Mouse (Mus musculus) kidney, adult 2 months (tissue): ENCODE results near the gene Zfp830. TPM values are rescaled to one million over a fixed set of nuclear protein-coding genes. Genes with fewer than 3 reads are reported as not detected.

Source experiments
- DNase-seq: peaks from one replicate; pipeline ENCODE4 v3.0.0; 2021
- H3K27ac ChIP-seq: fragments of 200-500 bp; 2 replicates; pipeline ENCODE4 v1.5.1; 2012; ENCODE audit warnings: low read depth, low read length, control low read depth, inconsistent platforms; ENCODE audit not compliant: insufficient read depth
- H3K27me3 ChIP-seq: fragments of 200-500 bp; replicated peaks from 2 replicates; pipeline ENCODE4 v1.6.1; 2012; ENCODE audit warnings: mild to moderate bottlenecking, moderate library complexity, low read length, inconsistent platforms; ENCODE audit not compliant: control insufficient read depth, insufficient read depth
- H3K36me3 ChIP-seq: fragments of 200-500 bp; 2 replicates; pipeline ENCODE4 v1.6.1; 2012; ENCODE audit warnings: mild to moderate bottlenecking, moderate library complexity, low read length, inconsistent platforms; ENCODE audit not compliant: control insufficient read depth, insufficient read depth
- H3K4me1 ChIP-seq: fragments of 200-500 bp; 2 replicates; pipeline ENCODE4 v1.6.1; 2011; ENCODE audit warnings: low read length; ENCODE audit not compliant: control insufficient read depth, insufficient read depth
- H3K4me3 ChIP-seq: fragments of 200-500 bp; 2 replicates; pipeline ENCODE4 v1.5.1; 2011; ENCODE audit warnings: mild to moderate bottlenecking, low read depth, low read length, control low read depth; ENCODE audit not compliant: insufficient read depth
- CTCF ChIP-seq: fragments of 200-500 bp; conservative IDR thresholded peaks from 2 replicates; pipeline ENCODE4 v1.5.1; 2011; ENCODE audit warnings: low read depth, mild to moderate bottlenecking, control low read depth, low read length, moderate library complexity, mixed read lengths; ENCODE audit not compliant: insufficient read depth, insufficient read length
- POLR2A ChIP-seq: fragments of 200-500 bp; IDR thresholded peaks from one replicate; pipeline ENCODE4 v1.6.1; 2011; ENCODE audit warnings: low read depth, low read length, control low read depth
- WGBS: fragments of 180-500 bp; shearing (Covaris S2); methylation state at CpG from one replicate; pipeline ENCODE4 v1.1.7; 2018; 5-methylcytosine and 5-hydroxymethylcytosine counted together
- polyA plus RNA-seq: library from polyadenylated mRNA; depleted of rRNA; stranded (reverse); fragments of >200 nt; gene quantifications from 2 replicates; pipeline ENCODE4 v1.2.3, GENCODE M21; 2012

The Zfp830 gene
- polyA plus RNA-seq, 1 experiment = 9.4 TPM

DNA sequence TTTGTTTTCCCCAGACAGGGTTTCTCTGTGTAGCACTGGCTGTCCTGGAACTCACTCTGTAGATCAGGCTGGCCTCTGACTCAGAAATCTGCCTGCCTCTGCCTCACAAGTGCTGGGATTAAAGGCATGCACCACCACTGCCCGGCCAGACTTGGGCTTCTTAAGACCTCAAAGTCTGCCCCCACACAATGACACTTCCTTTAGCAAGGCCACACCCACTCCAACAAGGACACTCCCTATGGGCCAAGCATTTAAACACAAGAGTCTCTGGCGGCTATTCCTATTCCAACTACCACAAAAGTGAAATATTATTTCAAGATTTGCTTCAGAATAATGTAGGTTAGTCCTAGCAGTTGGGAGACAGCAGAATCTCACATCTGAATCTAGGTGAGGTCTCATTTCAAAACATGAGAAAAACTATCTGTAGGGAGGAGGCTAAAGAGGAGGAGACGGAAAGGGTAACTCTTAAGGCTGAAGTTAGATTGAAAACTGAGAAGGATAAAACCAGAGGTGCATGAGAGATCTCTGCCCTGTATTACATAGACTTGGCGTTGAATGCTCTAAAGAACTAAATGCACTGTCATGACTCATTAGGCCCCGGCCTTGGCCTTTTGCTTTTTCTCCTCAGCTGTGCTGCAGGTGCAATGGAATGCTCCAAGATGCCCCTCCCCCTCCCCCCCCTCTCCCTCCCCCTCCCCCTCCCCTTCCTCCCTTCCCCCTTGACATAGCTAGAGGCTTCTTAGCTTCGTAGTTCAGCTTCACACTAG lies 11.6 kb upstream of the Zfp830 start:
- TF ChIP-seq POLR2A (no peak), CTCF (no peak)
- DNase-seq = no peak

DNA sequence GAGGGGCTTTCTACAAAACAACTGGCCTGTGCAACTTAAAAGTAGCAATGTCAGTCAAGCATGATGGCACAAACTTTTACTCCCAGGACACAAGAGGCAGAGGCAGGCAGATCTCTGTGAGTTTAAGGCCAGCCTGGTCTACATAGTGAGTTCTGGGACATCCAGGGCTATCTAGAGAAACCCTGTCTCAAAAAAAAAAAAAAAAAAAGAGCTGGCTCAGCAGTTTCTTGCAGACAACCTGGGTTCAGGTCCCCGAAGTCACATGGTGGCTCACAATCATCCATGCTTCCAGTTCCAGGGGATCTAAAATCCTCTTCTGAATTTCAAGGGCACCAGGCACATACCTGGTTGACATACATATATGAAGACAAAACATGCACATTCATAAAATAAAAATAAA lies 8.2 kb upstream of the Zfp830 start:
- TF ChIP-seq CTCF = no peak
- no peak for TF ChIP-seq POLR2A
- Histone ChIP-seq H3K4me3 (no peak overlapping the region), H3K36me3 (no peaks in the 10 kb centered on the region), H3K27ac (no peak overlapping the region), H3K27me3 (no peaks in the 10 kb centered on the region), H3K4me1 (no peaks in the 10 kb centered on the region)
- WGBS = 86% methylated on average over 1 of the region's 1 CpGs
- no peak for DNase-seq

More for the DNA sequence above, 11.6 kb upstream of the Zfp830 start:
- Histone ChIP-seq H3K36me3 (no peaks in the 10 kb centered on the region), H3K4me3 (no peak overlapping the region), H3K27me3 (no peaks in the 10 kb centered on the region), H3K27ac (no peak overlapping the region), H3K4me1 (no peaks in the 10 kb centered on the region)
- WGBS = 51% methylated on average over 6 of the region's 6 CpGs

DNA sequence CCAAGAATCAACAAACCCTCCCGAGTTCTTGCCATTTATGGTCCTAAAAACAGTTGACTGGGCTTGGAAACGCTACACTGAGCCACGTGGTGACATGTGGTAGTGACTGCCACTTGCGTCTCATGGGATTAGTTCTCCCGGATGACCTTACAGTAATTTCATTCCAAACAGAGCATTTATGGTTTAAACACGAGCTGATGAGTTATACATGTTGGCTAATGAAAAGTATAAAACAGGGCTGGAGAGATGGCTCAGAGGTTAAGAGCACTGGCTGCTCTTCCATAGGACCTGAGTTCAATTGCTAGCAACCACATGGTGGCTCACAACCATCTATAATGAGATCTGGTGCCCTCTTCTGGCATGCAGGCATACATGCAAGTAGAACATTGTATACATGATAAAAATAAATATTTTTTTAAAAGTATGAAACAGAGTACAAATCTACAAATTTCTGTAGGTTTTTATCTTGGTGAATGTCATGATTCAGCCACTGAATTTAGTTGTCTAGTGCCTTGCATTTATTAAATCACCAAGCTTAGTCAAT lies 1.8 kb upstream of the Zfp830 start:
- peaks cover 2% of the 10 kb centered on the region; the same call in 1 of the 2 replicates for H3K36me3 ChIP-seq
- no peak for TF ChIP-seq POLR2A
- no peak; the same call in 1 of the 2 replicates for TF ChIP-seq CTCF
- no peak overlapping the region for H3K27ac ChIP-seq
- no peak for DNase-seq
- no peak overlapping the region for H3K4me3 ChIP-seq
- no peaks in the 10 kb centered on the region for H3K27me3 ChIP-seq
- WGBS = 89% methylated on average over 6 of the region's 6 CpGs
- H3K4me1 ChIP-seq = peaks cover 3% of the 10 kb centered on the region; the same call in 1 of the 2 replicates

DNA sequence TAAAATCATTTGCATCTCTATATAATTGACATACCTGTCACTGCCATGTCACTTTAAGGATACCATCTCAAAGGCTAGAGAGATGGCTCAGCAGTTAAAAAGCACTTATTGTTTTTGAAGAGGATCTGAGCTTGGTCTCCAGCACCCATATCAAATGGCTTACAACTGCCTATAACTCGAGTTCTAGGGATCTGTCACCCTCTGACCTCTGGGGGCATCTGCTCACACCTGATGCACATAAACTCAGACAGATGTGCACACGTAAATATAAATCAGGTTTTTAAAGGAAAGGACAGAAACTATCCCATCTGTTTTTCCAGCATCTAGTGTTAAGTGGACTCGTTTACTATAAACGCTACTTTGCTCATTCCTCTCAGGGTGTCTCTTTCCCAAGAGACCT lies 884 bp upstream of the Zfp830 start:
- DNase-seq = no peak
- TF ChIP-seq CTCF (no peak), POLR2A (no peak)
- Histone ChIP-seq H3K4me1 (peaks cover 3% of the 10 kb centered on the region; the same call in 1 of the 2 replicates), H3K36me3 (peaks cover 2% of the 10 kb centered on the region; the same call in 1 of the 2 replicates), H3K27ac (peak overlapping the region; percentile 77; the same call in 1 of the 2 replicates), H3K4me3 (no peak overlapping the region; the same call in 1 of the 2 replicates), H3K27me3 (no peaks in the 10 kb centered on the region)
- WGBS = 5% methylated on average over 4 of the region's 4 CpGs

DNA sequence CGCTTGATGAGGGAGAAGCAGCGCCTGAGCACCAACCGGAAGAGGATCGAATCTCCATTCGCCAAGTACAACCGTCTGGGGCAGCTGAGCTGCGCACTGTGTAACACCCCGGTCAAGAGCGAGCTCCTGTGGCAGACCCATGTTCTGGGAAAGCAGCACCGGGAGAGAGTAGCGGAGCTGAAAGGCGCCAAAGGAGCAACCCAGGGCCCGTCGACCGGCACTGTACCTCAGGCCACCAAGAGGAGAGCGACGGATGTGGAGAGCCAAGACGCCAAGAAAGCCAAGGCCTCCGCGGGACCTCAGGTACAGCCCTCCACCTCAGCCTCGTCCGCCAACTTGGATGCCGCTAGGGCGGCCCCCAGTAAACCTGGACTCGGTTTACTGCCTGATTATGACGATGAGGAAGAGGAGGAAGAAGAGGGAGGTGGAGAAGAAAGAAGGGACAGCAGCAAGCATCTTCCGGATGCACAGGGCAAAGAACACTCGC lies 336 bp downstream of the Zfp830 start:
- Histone ChIP-seq H3K4me1 (peaks cover 3% of the 10 kb centered on the region; the same call in 1 of the 2 replicates), H3K27me3 (no peaks in the 10 kb centered on the region), H3K4me3 (peak overlapping the region; percentile 69), H3K27ac (peak overlapping the region; percentile 63), H3K36me3 (peaks cover 2% of the 10 kb centered on the region; the same call in 1 of the 2 replicates)
- DNase-seq = no peak
- under 1% methylated on average over 28 of the region's 28 CpGs for WGBS
- TF ChIP-seq POLR2A (no peak), CTCF (no peak)

DNA sequence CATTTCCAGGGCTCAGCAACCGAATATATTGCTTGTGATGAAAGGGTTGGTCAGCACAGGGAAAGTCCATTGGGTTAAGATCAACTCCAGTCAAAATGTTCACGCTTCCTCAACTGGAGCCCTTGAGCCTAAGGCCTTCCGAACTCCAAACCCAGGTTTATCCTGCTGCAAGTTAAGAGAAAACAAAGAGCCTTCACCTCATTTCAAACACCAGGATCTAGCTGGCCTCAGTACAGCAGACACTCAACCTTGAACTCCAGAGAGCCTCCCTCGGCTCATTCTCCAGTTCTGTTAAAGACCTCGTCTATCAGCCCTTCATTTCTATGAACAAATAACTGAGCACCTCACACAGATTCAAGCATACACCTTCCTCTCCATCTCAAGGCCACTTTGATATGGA lies 16.0 kb downstream of the Zfp830 start:
- no peaks in the 10 kb centered on the region; the same call in 1 of the 2 replicates for H3K36me3 ChIP-seq
- no peak overlapping the region for H3K27ac ChIP-seq
- H3K4me3 ChIP-seq = peak overlapping the region; percentile 22
- 33% methylated on average over 5 of the region's 5 CpGs for WGBS
- no peak for DNase-seq
- TF ChIP-seq POLR2A = no peak
- TF ChIP-seq CTCF = no peak
- H3K4me1 ChIP-seq = peaks cover 15% of the 10 kb centered on the region
- H3K27me3 ChIP-seq = no peaks in the 10 kb centered on the region

DNA sequence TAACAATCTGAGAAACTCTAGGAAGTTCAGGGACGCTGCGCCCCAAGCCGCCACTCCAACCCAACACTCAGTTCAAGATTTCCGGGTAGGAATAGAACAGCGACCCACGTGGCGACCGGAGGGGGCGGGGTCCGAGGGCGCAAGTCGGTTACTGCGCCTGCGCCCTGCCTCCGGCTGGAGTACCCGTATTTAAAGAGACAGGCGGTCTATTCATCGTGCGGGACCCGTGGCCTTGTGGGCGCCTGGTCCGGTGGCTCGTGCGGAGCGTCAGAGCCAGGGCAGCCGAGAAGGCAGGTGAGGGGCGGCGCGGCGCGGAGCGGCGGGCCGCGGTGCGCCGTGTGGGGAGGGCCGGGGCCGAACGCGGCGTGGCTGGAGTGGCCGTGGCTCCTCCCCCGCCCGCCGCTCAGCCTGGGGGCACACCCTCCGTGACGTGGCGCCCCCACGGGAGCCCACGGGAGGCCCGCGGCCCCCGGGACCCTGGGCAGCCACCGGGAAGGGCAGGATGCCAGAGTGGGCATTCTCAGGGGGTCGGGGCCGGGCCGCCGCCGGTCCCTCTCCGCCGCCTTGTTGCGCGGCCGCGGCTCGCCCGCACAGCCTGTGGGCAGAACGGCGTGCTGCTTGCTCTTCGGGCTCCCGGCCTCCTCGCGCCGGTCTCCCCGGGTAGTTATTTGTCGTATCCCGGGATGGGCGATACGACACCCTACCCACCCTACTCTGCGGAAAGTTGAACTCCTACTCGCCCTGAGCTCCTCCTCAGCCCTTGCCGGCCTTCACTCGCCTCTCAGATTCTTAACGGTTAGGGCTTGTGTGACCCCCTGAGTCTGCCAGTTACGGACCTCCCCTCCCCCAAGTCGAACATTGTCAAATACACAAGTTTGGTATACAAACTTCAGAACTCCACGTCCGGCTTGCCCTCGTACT lies 17.1 kb downstream of the Zfp830 start, which contains the start of gene Lig3:
Gene Lig3, plus strand, starts transcription at position 126 of the 921 bp plus-strand sequence.
- no peaks in the 10 kb centered on the region for H3K27me3 ChIP-seq
- WGBS = under 1% methylated on average over 86 of the region's 90 CpGs
- TF ChIP-seq POLR2A (no peak), CTCF (no peak)
- peaks cover 15% of the 10 kb centered on the region for H3K4me1 ChIP-seq
- no peaks in the 10 kb centered on the region; the same call in 1 of the 2 replicates for H3K36me3 ChIP-seq
- DNase-seq = peak; percentile 97
- peak within 1 kb of the TSS; percentile 100 for H3K4me3 ChIP-seq
- peak within 1 kb of the TSS; percentile 95 for H3K27ac ChIP-seq
